Mouse (Mus musculus): ENCODE measurements around the gene Gm17631.

DNA sequence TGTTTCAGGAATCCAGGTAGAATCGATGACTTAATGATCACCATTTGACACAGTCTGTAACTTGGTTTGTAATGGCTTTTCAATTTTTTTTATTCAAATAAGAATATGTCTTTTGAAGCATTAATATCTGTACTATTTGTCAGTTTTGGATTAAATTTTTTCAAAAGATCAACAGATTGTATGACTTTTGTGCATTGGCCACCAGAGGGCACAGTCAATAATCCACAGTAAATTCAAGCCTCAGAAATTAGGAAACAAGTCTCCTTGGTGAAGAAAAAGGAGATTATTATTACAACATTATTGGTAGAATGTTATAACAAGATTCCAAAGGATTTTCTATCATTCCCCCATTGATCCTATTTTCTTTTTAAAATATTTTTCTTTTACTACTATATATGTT, 36.9 kb upstream of the Gm17631 start:
- TF ChIP-seq GATA1 (IDR thresholded peaks at IDR 0.05; ENCODE audit: low read length), result no peak
- no peak for TF ChIP-seq TAL1 (IDR thresholded peaks at IDR 0.05; ENCODE audit: low read length)

Measured in erythroblast, embryonic 14.5 days (primary cell).